Mouse (Mus musculus): Measurements from ENCODE around the gene Cyp11a1.

- TF ChIP-seq CTCF (IDR thresholded peaks at IDR 0.05; ENCODE audit: control insufficient read depth, insufficient read depth, low read length): no peak
- TF ChIP-seq POLR2A (IDR thresholded peaks at IDR 0.05; ENCODE audit: borderline replicate concordance, control insufficient read depth, low read depth, low read length): no peak
Observed at GRCm38 (mm10) chr9:58059920-58060319, 53.7 kb downstream of the Cyp11a1 start.
